Mouse (Mus musculus): Measurements from ENCODE around the gene Olfr826.
A peak's percentile ranks its signal among the peaks of the same experiment; 100 is the strongest.
"Not testable (repeated sequence)": the region's sequence is repeated elsewhere in the genome, so short reads cannot be mapped to it uniquely, and the experiment has no call there.

Olfr826 gene

DNA sequence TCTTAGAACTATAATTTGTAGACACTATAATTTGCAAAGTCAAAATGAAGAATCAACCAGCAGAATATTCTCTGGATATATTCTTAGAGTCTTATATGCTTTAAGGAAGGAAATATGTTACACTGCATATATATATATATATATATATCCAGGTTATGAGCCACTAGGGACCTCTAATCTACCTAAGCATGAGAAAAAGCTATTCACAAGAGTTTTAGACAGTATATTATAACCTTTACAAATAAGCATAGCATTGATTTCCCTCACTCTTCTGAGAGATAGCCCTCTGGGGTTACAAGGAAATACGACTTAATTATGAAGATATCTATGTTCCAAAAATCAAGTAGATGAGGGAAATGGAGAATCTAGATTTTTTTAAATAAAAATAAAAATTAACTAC lies at the start of gene Olfr826:
Gene Olfr826, minus strand, starts transcription at position 101 of the 400 bp plus-strand sequence.
- DNase-seq (ENCODE audit: inconsistent age in 2 of 2, low spot score in 1 of 2), result no peak

DNA sequence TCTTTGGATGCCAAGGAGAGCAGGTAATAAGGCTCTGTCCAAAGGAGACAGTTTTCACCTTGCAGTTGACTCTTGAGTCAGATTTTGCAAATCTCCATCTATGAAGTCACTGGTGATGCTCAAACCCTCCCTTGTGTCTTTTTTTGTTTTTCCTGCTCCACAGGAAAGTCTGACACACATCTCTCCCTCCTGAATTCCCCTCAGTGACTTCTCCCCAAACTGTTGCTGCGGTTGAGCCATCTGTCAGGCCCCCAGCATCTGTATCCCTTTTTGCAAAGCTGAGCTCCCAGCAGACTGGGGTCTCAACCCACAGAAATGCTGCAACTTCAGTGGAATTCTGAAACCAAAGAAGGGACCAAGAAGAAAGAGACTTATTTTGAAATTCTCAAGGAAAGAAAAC lies 48.1 kb upstream of the Olfr826 start:
- no peak for DNase-seq (ENCODE audit: inconsistent age in 2 of 2, low spot score in 1 of 2)

DNA sequence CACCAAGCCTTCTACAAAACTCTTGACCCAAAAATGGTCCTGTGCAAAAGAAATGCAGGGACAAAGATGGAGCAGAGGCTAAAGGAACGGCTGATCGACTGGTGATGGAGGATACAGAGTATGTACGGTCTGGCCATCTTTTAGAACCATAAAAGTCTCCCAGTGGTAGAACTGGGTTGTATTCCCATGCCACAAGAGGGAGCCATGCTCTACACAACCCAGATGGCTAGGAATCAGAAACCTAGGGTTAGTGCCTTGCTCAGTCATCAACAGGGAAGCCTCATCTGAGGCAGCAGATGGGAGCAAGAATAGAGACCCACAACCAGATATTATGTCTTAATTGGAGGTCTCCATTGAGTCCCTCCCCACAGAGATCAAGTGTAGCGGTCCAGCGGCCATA lies 45.6 kb upstream of the Olfr826 start:
- DNase-seq (ENCODE audit: inconsistent age in 2 of 2, low spot score in 1 of 2), result peak in 1 of 2 experiments; percentile 50

DNA sequence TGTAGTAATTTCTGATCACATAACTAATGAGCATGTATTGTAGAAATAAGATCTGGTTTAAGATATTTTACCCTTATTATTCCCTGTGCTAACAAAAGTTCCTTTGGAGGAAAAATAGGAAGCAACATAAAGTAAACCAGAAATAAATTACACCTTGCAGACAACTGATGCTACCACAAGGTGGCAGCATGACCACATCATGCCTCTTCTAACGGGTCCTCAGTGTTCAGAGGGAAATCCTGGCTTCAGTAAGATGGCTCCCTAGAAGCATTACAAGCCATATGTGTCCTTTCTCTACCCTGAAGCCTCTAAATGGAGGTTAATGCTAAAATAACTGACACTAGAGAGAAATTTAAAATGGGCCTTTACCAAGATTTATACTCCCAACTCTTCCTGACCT lies 44.3 kb upstream of the Olfr826 start:
- peak; percentile 40 to 80 for DNase-seq (ENCODE audit: inconsistent age in 2 of 2, low spot score in 1 of 2)

DNA sequence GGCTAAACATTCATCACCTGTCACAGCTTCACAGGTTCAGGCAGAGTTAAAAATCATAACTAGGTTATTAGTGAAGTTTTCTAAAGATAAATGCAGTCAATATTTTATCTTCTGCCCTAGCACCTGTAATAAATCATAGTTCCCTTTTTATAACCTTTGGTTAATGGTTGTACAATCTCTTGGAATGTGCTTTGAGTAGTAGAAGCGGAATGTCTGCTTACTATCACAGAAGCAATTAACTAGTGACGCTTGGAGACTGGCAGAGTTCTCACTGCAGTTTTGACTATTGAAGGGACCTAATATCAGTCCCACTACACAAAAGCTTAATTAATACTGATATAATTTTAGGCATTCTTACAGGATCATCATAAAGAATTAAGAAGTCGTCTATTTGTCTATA lies 41.0 kb upstream of the Olfr826 start:
- no peak for DNase-seq (ENCODE audit: inconsistent age in 2 of 2, low spot score in 1 of 2)

DNA sequence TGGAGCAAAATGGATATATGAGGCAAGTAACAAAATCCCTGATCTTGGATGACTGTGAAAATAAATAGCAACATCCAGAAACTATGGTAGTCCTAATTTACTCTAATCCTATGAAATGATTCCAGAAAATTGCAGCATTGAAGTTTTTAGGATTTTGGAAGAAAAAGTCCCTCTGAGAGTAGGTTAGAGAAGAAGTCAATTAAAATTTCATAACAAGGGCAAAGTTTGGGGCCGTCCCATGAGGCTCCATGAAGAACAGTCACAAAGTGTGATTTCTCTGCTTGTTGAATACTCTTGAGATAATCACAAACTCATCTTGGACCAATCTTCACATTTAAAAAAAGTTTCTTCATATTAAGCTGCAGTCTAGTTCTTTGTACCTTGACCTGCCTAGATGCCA lies 30.3 kb upstream of the Olfr826 start, which contains the start of gene Olfr827:
Gene Olfr827, minus strand, starts transcription at position 101 of the 400 bp plus-strand sequence.
- peak in 1 of 2 experiments; percentile 8 for DNase-seq (ENCODE audit: inconsistent age in 2 of 2, low spot score in 1 of 2)

DNA sequence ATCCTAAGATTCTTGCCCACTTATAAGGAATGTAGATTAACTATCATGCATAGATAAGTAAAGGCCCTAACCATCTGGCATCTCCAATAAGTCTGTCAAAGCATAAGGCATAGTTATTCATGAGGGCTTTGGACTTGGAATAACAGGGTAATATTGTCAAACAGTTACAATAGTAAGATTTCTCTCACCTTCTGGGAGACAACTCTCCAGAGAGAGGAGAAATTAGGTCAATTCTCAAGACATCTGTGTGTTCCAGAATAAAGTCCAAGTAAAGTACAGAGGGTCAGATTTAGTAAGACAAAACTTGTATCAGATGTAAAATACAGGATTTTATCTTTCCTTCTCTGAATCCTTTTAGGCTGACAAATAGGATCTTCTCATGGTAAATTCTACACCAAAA lies 17.3 kb downstream of the Olfr826 start, which contains the start of gene Olfr825:
Gene Olfr825, minus strand, starts transcription at position 101 of the 400 bp plus-strand sequence.
- no peak for DNase-seq (ENCODE audit: inconsistent age in 2 of 2, low spot score in 1 of 2)

DNA sequence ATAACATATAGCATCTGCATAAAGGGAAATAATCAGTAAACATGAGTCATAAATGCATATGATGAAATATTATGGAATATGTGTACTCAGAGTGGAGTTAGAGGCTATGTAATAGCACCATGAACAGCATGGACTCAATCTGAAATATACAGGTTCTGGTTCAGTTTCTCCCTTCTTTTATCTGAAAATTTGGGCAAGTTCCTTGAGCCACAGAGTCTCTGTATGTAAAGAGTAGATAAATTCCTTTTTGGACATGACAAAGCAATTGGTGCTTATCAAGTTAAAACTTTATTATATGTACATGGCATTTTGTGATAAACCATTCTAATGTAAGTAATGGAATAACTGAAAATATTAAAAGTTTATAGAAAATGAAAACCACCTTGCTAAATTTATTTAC lies 18.8 kb downstream of the Olfr826 start:
- DNase-seq (ENCODE audit: inconsistent age in 2 of 2, low spot score in 1 of 2), result no peak

DNA sequence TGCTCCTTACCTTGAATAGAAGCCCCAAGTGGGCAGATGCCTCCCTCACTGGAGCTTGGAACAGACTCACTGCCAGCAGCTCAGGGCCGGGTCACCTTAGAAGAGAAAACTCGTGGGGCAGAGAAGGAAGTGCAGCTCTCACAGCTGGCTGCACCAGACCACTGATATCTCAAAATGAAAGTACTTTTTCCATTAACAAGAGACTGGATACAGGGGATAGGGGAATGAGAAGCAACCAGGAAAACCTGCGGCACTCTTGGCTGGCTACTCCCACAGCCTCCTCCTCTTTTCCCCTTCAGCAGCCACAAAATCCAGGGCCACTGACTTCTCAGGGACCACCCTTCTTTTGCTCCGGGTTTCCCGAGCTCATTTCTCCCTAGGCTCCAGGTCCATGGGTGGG lies 39.9 kb downstream of the Olfr826 start:
- no peak for DNase-seq (ENCODE audit: inconsistent age in 2 of 2, low spot score in 1 of 2)

DNA sequence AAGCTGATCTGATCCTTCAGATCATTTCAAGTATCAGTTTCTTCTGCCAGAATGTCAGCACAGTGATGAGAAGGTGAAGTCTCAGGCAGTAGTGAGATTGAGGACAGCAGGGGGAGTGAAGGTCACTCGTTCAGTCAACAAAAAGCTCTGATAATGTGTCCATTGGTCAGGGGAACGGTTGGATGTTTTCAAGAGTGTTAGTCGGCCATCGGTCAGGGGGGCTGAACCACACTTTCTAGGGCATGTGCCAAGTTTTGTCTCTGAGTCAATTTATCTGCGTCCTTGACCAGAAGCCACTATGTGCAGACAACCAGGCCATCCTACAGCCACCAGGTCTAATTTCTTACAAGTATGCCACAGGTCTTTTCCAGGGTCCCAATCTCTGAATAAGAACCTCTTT lies 41.5 kb downstream of the Olfr826 start:
- peak; percentile 72 to 86 for DNase-seq (ENCODE audit: inconsistent age in 2 of 2, low spot score in 1 of 2)

DNA sequence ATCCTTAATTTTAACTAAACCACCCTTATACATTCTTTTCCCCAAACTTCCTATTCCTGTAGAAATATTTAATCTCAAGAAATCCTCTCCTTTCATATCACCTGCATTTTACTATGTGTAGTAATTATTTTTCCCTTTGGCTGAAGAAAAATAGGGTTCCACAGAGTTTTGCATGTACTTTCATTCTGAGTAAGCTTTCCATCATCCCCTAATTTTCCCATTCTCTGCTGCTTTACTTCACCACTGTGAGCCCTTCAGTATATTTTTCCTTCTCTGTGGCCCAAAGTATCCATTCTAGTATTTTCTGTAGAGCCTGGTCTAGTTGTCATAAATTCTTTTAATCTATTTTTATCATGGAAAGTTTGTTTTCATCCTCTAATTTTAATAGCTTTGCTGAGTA lies 49.2 kb downstream of the Olfr826 start:
- no peak for DNase-seq (ENCODE audit: inconsistent age in 2 of 2, low spot score in 1 of 2)

DNA sequence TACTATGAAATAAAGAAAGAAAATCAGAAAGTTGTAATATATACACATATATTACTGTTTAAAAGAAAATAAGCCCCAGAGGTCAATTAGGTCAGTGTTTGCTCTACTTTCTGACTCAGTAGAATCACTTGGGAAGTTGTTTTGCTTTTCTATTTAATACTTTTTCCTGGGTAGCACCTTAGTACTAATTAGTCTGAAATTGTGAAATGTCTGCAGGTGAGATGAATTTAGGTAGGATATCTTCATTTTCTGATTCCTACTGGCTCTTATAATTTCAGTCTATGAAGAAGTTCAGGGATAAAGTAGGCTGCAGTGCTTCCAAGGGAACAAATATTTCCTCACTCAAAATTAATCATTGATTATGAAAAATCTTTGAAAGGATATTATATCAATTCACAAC lies 54.1 kb downstream of the Olfr826 start, which contains the start of gene Olfr824:
Gene Olfr824, minus strand, starts transcription at position 101 of the 400 bp plus-strand sequence.
- DNase-seq (ENCODE audit: inconsistent age in 2 of 2, low spot score in 1 of 2), result not testable (repeated sequence)

Data from adrenal gland, adult (tissue).